Mouse (Mus musculus) lung, adult 2 months (tissue): ENCODE results near the gene Dnah6. TPM values are rescaled to one million over a fixed set of nuclear protein-coding genes. Genes with fewer than 3 reads are reported as not detected.

Experiments
- DNase-seq: peaks from one replicate; pipeline ENCODE4 v3.0.0; 2022
- H3K4me1 ChIP-seq: fragments of 200-500 bp; 2 replicates; pipeline ENCODE4 v1.6.1; 2011; ENCODE audit warnings: low read length; ENCODE audit not compliant: control insufficient read depth, insufficient read depth
- H3K4me3 ChIP-seq: fragments of 200-500 bp; replicated peaks from 2 replicates; pipeline ENCODE3; 2011; ENCODE audit warnings: low read depth, mild to moderate bottlenecking, control low read depth, low read length; ENCODE audit errors: extremely low read depth
- CTCF ChIP-seq: fragments of 200-500 bp; IDR thresholded peaks from 2 replicates; pipeline ENCODE4 v1.5.1; 2011; ENCODE audit warnings: mild to moderate bottlenecking, low read length, control low read depth; ENCODE audit not compliant: insufficient read depth
- POLR2A ChIP-seq: fragments of 200-500 bp; IDR thresholded peaks from 2 replicates; pipeline ENCODE4 v1.6.1; 2011; ENCODE audit warnings: low read depth, mild to moderate bottlenecking, control low read depth, low read length, borderline replicate concordance; ENCODE audit errors: extremely low read depth
- WGBS: fragments of 180-500 bp; shearing (Covaris S2); methylation state at CpG from one replicate; pipeline ENCODE4 v1.1.7; 2018; 5-methylcytosine and 5-hydroxymethylcytosine counted together
- polyA plus RNA-seq: library from polyadenylated mRNA; depleted of rRNA; stranded (reverse); fragments of >200 nt; gene quantifications from 2 replicates; pipeline ENCODE4 v1.2.3, GENCODE M21; 2012

The Dnah6 gene
- polyA plus RNA-seq, 1 experiment = 3.5 TPM

- H3K4me1 ChIP-seq = no peaks in the 10 kb centered on the region
- WGBS = 45% methylated on average over 2 of the region's 2 CpGs
- TF ChIP-seq CTCF (no peak), POLR2A (no peak)
- DNase-seq = no peak
- H3K4me3 ChIP-seq = no peak overlapping the region
Measured at GRCm38 (mm10) chr6:73113898-73114297, 107.6 kb downstream of the Dnah6 start.

GRCm38 (mm10) chr6:73113365-73113764 lies 108.1 kb downstream of the Dnah6 start:
- no peak for DNase-seq
- WGBS = 8% methylated on average over 2 of the region's 2 CpGs

DNA sequence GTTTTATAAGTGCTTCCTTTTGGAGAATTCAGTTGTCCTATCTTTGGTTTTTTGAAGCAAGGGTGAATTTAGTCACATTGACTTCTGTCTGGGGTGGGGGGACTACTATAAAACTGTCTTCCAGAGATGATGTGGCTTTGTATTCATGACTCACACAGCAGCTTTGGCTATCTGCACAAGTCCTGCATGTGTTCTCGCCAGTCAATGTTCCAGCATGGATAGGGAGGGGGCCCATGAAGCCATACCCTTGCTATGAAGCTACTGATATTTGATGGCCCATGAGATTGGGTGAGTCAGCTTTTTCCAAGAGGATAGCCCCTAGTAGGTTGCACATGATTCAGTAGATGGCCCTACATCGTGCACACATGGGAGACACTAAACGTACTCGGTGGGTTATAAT lies 128.3 kb downstream of the Dnah6 start:
- 93% methylated on average over 4 of the region's 4 CpGs for WGBS
- no peak for TF ChIP-seq POLR2A
- TF ChIP-seq CTCF = no peak

More at GRCm38 (mm10) chr6:73113365-73113764, 108.1 kb downstream of the Dnah6 start:
- Histone ChIP-seq H3K4me3 (no peak overlapping the region), H3K4me1 (no peaks in the 10 kb centered on the region)
- TF ChIP-seq CTCF (no peak), POLR2A (no peak)

DNA sequence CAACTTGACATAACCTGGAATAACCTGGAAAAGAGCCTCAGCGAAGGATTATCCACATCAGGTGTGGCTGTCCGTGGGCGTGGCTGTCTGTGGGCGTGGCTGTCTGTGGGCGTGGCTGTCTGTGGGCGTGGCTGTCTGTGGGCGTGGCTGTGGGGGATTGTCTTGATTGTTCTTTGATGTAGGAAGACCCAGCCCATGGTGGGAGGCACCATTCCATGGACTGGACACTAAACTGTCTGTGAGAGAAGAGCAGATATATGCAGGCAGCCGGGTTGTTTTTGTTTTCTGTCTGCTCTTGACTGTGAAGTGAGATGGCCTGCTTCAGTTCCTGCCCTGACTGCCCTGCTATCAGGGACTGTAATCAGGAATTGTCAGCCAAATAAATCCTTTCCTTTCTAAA lies 130.6 kb downstream of the Dnah6 start:
- H3K4me1 ChIP-seq = no peaks in the 10 kb centered on the region
- TF ChIP-seq POLR2A (no peak), CTCF (no peak)
- 74% methylated on average over 8 of the region's 8 CpGs for WGBS

More for the DNA sequence above, 128.3 kb downstream of the Dnah6 start:
- H3K4me3 ChIP-seq = no peak overlapping the region
- H3K4me1 ChIP-seq = no peaks in the 10 kb centered on the region
- DNase-seq = no peak

GRCm38 (mm10) chr6:73082571-73082970 lies 138.9 kb downstream of the Dnah6 start:
- no peak for DNase-seq
- no peaks in the 10 kb centered on the region for H3K4me1 ChIP-seq
- no peak overlapping the region for H3K4me3 ChIP-seq
- no peak for TF ChIP-seq POLR2A
- TF ChIP-seq CTCF = no peak
- 92% methylated on average over 9 of the region's 9 CpGs for WGBS

More for the DNA sequence above, 130.6 kb downstream of the Dnah6 start:
- no peak overlapping the region for H3K4me3 ChIP-seq
- no peak for DNase-seq

DNA sequence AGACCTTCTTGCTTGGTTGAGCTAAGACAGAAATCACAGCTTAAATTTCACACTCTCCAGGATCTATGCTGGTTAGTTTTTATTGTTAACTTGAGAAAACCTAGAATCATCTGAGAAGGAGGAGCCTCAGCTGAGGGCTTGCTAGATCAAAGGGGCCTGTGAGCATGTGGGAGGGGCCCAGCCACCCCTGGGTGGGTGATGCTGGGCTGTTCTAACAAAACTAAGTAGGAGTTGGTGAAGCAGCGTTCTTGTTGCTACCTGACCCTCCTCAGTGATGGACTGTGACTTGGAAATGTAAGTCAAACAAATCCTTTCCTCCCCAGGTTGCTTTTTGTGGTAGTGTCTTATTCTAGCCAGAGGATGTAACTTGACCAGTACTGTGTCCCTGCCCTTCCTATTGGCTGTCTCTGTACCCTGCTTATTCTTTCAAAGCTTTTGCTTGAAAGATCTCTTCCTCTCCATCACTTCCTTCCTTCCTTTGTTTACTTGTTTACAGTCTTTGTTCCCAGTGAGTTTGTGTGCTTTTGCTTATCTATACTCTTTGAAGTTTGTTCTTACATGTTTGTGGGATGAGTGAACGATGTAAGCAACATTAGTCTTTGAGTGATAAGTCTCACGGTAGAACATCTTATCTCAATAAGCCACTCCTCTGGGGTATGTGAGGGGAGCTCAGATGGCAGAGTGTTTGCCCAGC lies 149.2 kb downstream of the Dnah6 start:
- no peak overlapping the region for H3K4me3 ChIP-seq
- TF ChIP-seq POLR2A = no peak
- TF ChIP-seq CTCF = no peak
- H3K4me1 ChIP-seq = peaks cover 3% of the 10 kb centered on the region; the same call in 1 of the 2 replicates
- no peak for DNase-seq
- 31% methylated on average over 3 of the region's 3 CpGs for WGBS

DNA sequence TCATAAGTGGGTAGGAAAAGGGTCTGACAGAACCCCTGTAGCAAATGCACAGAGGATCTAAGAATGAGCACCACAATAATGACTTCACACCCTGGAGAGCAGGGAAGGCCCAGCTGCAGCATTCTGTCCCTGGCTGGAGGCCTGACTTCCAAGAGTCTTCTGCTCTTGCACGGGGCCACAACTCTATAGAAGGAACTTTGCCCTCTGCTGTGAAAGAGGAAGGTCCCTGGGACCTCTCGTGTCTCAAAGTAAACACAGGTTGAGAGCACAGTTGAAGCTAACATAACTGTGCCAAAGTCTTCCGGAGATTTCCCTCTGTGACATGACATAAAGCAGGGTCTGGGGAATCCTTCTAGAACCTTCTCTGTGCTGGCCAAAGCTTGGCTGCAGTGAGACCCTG lies 150.2 kb downstream of the Dnah6 start:
- DNase-seq = no peak
- TF ChIP-seq POLR2A (no peak), CTCF (no peak)
- H3K4me1 ChIP-seq = peaks cover 3% of the 10 kb centered on the region; the same call in 1 of the 2 replicates
- no peak overlapping the region for H3K4me3 ChIP-seq
- 23% methylated on average over 3 of the region's 3 CpGs for WGBS

DNA sequence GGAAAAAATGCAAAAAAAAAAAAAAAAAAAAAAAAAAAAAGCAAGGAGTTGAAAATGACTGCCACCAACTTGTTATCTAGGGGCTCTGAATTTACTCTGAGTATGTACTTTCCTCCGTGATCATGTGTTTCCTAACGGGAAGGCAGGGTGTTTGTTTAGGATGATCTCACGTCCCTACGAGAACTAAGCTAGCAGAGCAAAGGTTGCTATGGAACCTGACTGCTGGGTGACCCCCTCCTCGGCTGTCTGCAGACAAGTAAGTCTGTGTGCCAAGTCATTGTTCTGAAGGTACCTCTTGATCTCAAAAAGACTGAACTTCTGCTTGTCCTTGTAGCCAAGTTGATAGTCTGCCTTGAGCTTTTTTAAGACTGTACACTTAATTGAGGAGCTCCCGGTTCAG lies 150.8 kb downstream of the Dnah6 start:
- Histone ChIP-seq H3K4me1 (peaks cover 3% of the 10 kb centered on the region; the same call in 1 of the 2 replicates), H3K4me3 (no peak overlapping the region)
- TF ChIP-seq POLR2A = no peak
- no peak for TF ChIP-seq CTCF
- DNase-seq = no peak
- 31% methylated on average over 6 of the region's 6 CpGs for WGBS

DNA sequence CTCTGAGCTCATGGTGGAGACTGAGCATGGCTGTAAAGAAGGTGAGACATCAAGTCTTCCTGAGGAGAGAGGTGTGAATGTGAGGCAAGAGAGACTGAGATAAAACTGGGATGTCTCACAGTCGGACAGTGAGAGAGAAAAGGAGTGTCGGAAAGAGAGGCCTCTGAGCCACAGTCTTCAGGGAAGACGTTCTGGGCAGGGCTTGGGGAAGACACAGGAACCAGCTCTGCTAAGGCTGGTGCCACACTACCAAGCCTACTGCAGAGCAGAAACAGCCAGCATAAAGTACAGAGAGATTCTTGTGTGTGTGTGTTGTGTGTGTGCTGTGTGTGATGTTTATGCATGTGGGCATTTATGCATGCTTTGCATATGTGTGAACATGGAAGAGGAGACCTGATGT lies 156.9 kb downstream of the Dnah6 start:
- Histone ChIP-seq H3K4me1 (no peaks in the 10 kb centered on the region), H3K4me3 (no peak overlapping the region)
- WGBS = 74% methylated on average over 3 of the region's 3 CpGs
- no peak for TF ChIP-seq POLR2A
- TF ChIP-seq CTCF = no peak
- no peak for DNase-seq

- no peak for DNase-seq
- TF ChIP-seq CTCF (no peak), POLR2A (no peak)
- H3K4me1 ChIP-seq = no peaks in the 10 kb centered on the region
- H3K4me3 ChIP-seq = no peak overlapping the region
- WGBS = 68% methylated on average over 7 of the region's 7 CpGs
Measured at GRCm38 (mm10) chr6:73059596-73060121, 161.8 kb downstream of the Dnah6 start.
